Mouse (Mus musculus) limb, embryonic 10.5 days (tissue): Measurements from ENCODE around the gene Gli1. TPM values are rescaled to one million over a fixed set of nuclear protein-coding genes. Genes with fewer than 3 reads are reported as not detected.

Source experiments
- DNase-seq: peaks from one replicate; pipeline ENCODE4 v3.0.0-alpha.2; 2017; ENCODE audit warnings: low spot score
- H3K27ac ChIP-seq: fragments of 300-500 bp; sonication (generic); 2 replicates; pipeline ENCODE4 v1.5.1; 2016; ENCODE audit warnings: mild to moderate bottlenecking
- H3K27me3 ChIP-seq: fragments of 300-500 bp; sonication (generic); 2 replicates; pipeline ENCODE4 v1.6.1; 2016; ENCODE audit warnings: low read depth, mild to moderate bottlenecking; ENCODE audit not compliant: poor library complexity, severe bottlenecking
- H3K36me3 ChIP-seq: fragments of 300-500 bp; sonication (generic); 2 replicates; pipeline ENCODE4 v1.6.1; 2016; ENCODE audit warnings: mild to moderate bottlenecking, moderate library complexity
- H3K4me1 ChIP-seq: fragments of 300-500 bp; sonication (generic); 2 replicates; pipeline ENCODE4 v1.6.1; 2016
- H3K4me3 ChIP-seq: fragments of 300-500 bp; sonication (generic); 2 replicates; pipeline ENCODE4 v1.5.1; 2016; ENCODE audit warnings: mild to moderate bottlenecking, moderate library complexity
- H3K9me3 ChIP-seq: fragments of 300-500 bp; sonication (generic); replicated peaks from 2 replicates; pipeline ENCODE4 v1.6.1; 2016; ENCODE audit warnings: mild to moderate bottlenecking
- WGBS: fragments of 180-500 bp; shearing (Covaris S2); methylation state at CpG from one replicate; pipeline ENCODE4 v1.1.7; 2016; 5-methylcytosine and 5-hydroxymethylcytosine counted together
- polyA plus RNA-seq: library from polyadenylated mRNA; unstranded; fragments of >200 nt; fragmentation: Nextera tagmentation; extraction: Ambion mirVana; gene quantifications from 2 replicates; pipeline ENCODE4 v1.2.1, GENCODE M21; 2016

Gene Gli1
- polyA plus RNA-seq, 1 experiment from 2014 or later = 10.9 TPM

- H3K27ac ChIP-seq = no peak within 1 kb of the TSS
- peaks cover 19% of the 10 kb centered on the region for H3K4me1 ChIP-seq
- H3K36me3 ChIP-seq = no peaks in the 10 kb centered on the region
- 86% methylated on average over 18 of the region's 18 CpGs for WGBS
- DNase-seq = no peak
- H3K9me3 ChIP-seq = no peaks in the 10 kb centered on the region
- peaks cover 20% of the 10 kb centered on the region for H3K27me3 ChIP-seq
- no peak within 1 kb of the TSS for H3K4me3 ChIP-seq
Observed at GRCm38 (mm10) chr10:127353909-127354895, 12.4 kb upstream of the Gli1 start, which contains the start of gene Inhbe. TSS of gene Inhbe (minus strand) at chr10:127354411.

- Histone ChIP-seq H3K27ac (no peak overlapping the region), H3K36me3 (no peaks in the 10 kb centered on the region), H3K4me3 (no peak overlapping the region), H3K27me3 (peaks cover 20% of the 10 kb centered on the region), H3K9me3 (no peaks in the 10 kb centered on the region), H3K4me1 (peaks cover 19% of the 10 kb centered on the region)
- WGBS = 90% methylated on average over 11 of the region's 11 CpGs
- DNase-seq = no peak
Observed at GRCm38 (mm10) chr10:127352766-127353165, 11.0 kb upstream of the Gli1 start.

- Histone ChIP-seq H3K27ac (no peak overlapping the region), H3K4me1 (peaks cover 19% of the 10 kb centered on the region)
- WGBS = 86% methylated on average over 9 of the region's 9 CpGs
Observed at GRCm38 (mm10) chr10:127352187-127352586, 10.4 kb upstream of the Gli1 start.

DNA sequence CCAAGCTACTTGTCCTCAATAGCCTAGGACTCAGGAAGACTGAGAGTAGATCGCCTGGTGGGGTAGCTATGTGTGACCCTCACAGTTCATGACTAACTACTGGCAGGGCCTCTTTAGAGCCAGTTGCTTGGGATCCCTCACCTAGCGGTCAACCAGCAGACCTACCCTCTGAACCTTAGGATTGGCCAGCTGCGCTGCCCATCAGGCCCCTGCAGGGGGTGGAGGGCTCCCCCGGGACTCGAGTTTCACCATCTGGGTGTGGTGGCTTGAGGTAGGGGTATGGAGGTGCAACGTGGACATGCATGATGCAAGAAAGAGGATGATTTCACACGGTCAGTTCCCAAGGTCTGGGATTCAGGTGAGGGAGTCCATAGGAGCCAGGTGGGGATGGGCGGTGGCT is 9.9 kb upstream of the Gli1 start:
- WGBS = 68% methylated on average over 8 of the region's 8 CpGs
- H3K4me3 ChIP-seq = no peak overlapping the region
- H3K9me3 ChIP-seq = no peaks in the 10 kb centered on the region
- no peaks in the 10 kb centered on the region for H3K36me3 ChIP-seq
- H3K27ac ChIP-seq = no peak overlapping the region; the same call in 1 of the 2 replicates
- DNase-seq = no peak
- peaks cover 20% of the 10 kb centered on the region for H3K27me3 ChIP-seq
- peaks cover 19% of the 10 kb centered on the region for H3K4me1 ChIP-seq

More at GRCm38 (mm10) chr10:127352187-127352586, 10.4 kb upstream of the Gli1 start:
- H3K4me3 ChIP-seq = no peak overlapping the region
- no peak for DNase-seq
- H3K27me3 ChIP-seq = peaks cover 20% of the 10 kb centered on the region
- no peaks in the 10 kb centered on the region for H3K36me3 ChIP-seq
- H3K9me3 ChIP-seq = no peaks in the 10 kb centered on the region

DNA sequence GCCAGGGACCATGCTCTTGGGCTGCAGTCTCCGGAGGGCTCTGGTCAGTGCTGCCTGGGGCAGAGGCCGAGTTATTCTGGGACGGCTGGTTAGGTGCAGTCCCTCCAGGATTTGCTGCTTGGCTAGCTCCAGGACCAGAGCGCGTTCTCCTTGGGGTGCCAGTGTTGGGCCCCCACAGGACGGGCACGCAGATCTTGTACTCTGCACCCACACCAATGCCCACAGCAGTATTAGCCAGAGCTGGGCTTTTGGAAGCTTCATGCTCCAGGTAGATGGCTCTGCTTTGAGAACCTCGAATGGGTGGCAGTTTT is 9.5 kb upstream of the Gli1 start:
- no peaks in the 10 kb centered on the region for H3K36me3 ChIP-seq
- no peaks in the 10 kb centered on the region for H3K9me3 ChIP-seq
- peaks cover 20% of the 10 kb centered on the region for H3K27me3 ChIP-seq
- DNase-seq = no peak
- H3K4me1 ChIP-seq = peaks cover 19% of the 10 kb centered on the region
- WGBS = 81% methylated on average over 8 of the region's 8 CpGs
- H3K4me3 ChIP-seq = peak overlapping the region; percentile 41
- peak overlapping the region; percentile 63 for H3K27ac ChIP-seq

GRCm38 (mm10) chr10:127350594-127351284 is 9.0 kb upstream of the Gli1 start:
- H3K27ac ChIP-seq = peak overlapping the region; percentile 63
- peaks cover 19% of the 10 kb centered on the region for H3K4me1 ChIP-seq
- peak overlapping the region; percentile 41 for H3K4me3 ChIP-seq
- DNase-seq = peak; percentile 87
- 15% methylated on average over 24 of the region's 24 CpGs for WGBS
- peaks cover 20% of the 10 kb centered on the region for H3K27me3 ChIP-seq
- no peaks in the 10 kb centered on the region for H3K36me3 ChIP-seq
- no peaks in the 10 kb centered on the region for H3K9me3 ChIP-seq

DNA sequence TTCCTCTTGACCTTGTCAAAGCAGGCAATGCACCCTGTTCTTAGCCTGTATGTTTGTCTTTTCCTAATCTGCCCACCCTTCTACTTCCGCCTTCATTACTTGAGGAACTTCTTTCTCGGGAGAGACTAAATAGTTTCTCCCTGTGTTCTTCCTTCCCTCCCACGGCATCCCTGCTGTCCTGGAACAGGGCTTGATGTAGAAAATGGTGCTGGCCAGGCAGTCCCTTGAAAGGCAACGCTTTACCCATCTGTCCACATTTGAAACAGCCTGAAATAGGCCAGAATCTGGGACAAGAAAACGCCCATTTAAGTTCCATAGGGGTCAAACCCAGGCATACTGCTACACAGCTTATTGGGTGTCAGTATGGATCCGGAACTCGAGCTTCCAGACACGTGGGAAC is 8.0 kb upstream of the Gli1 start:
- Histone ChIP-seq H3K9me3 (no peaks in the 10 kb centered on the region), H3K27me3 (peaks cover 20% of the 10 kb centered on the region), H3K4me1 (peaks cover 19% of the 10 kb centered on the region), H3K27ac (no peak overlapping the region), H3K4me3 (no peak overlapping the region), H3K36me3 (no peaks in the 10 kb centered on the region)
- no peak for DNase-seq
- WGBS = 84% methylated on average over 8 of the region's 8 CpGs

GRCm38 (mm10) chr10:127348957-127349356 is 7.2 kb upstream of the Gli1 start:
- 76% methylated on average over 4 of the region's 4 CpGs for WGBS
- no peak overlapping the region for H3K4me3 ChIP-seq
- H3K9me3 ChIP-seq = no peaks in the 10 kb centered on the region
- DNase-seq = no peak
- H3K27ac ChIP-seq = no peak overlapping the region
- peaks cover 19% of the 10 kb centered on the region for H3K4me1 ChIP-seq
- peaks cover 20% of the 10 kb centered on the region for H3K27me3 ChIP-seq
- no peaks in the 10 kb centered on the region for H3K36me3 ChIP-seq

DNA sequence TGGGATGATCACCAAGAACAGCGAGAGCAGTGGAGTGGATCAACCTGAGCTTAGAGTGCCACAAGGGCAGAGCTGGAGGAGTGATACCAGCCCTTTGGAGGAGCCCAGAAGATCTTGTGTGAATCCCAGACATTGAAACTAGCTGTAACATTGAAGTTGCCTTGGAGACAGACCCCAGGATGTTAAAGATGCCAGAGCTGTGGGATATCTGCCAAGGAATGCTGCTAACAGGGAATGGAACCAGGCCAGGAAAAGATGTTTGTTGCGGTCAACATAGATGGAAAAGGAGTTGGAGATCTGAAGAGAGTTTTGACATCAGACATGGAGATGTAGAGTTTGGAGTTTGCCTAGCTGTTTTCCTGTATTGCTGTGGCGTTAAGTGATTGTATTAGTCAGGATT is 4.4 kb upstream of the Gli1 start:
- H3K36me3 ChIP-seq = no peaks in the 10 kb centered on the region
- no peak overlapping the region for H3K4me3 ChIP-seq
- peaks cover 17% of the 10 kb centered on the region; the same call in 1 of the 2 replicates for H3K27me3 ChIP-seq
- no peak overlapping the region for H3K27ac ChIP-seq
- 93% methylated on average over 3 of the region's 3 CpGs for WGBS
- H3K4me1 ChIP-seq = peaks cover 25% of the 10 kb centered on the region
- DNase-seq = no peak
- H3K9me3 ChIP-seq = no peaks in the 10 kb centered on the region

GRCm38 (mm10) chr10:127343029-127343428 is 1.3 kb upstream of the Gli1 start:
- no peaks in the 10 kb centered on the region for H3K9me3 ChIP-seq
- peak; percentile 26 for DNase-seq
- peaks cover 3% of the 10 kb centered on the region for H3K36me3 ChIP-seq
- no peak overlapping the region for H3K27ac ChIP-seq
- H3K4me3 ChIP-seq = no peak overlapping the region
- peaks cover 44% of the 10 kb centered on the region for H3K4me1 ChIP-seq
- peaks cover 13% of the 10 kb centered on the region for H3K27me3 ChIP-seq
- WGBS = 69% methylated on average over 3 of the region's 3 CpGs

DNA sequence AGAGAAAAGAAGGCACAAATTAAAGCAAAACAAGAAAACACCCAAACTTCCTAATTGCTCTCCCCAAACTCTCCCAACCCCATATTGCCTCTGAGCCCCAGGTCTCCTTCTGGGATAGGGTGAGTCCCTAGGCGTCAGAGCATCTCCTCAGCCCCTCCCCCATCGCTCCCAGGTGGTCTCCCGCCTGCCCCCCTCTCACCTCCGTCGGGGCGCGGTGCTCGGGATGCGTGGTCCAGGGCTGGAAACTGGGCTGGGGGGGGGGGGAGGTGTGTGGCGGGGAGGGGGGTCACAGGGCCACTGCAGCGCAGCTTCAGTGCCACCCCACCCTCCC is 449 bp downstream of the Gli1 start:
- peak; percentile 74 for DNase-seq
- Histone ChIP-seq H3K36me3 (peaks cover 20% of the 10 kb centered on the region), H3K4me1 (peaks cover 44% of the 10 kb centered on the region), H3K27me3 (peaks cover 23% of the 10 kb centered on the region), H3K9me3 (no peaks in the 10 kb centered on the region), H3K27ac (peak overlapping the region; percentile 94), H3K4me3 (peak overlapping the region; percentile 70)
- under 1% methylated on average over 10 of the region's 11 CpGs for WGBS

DNA sequence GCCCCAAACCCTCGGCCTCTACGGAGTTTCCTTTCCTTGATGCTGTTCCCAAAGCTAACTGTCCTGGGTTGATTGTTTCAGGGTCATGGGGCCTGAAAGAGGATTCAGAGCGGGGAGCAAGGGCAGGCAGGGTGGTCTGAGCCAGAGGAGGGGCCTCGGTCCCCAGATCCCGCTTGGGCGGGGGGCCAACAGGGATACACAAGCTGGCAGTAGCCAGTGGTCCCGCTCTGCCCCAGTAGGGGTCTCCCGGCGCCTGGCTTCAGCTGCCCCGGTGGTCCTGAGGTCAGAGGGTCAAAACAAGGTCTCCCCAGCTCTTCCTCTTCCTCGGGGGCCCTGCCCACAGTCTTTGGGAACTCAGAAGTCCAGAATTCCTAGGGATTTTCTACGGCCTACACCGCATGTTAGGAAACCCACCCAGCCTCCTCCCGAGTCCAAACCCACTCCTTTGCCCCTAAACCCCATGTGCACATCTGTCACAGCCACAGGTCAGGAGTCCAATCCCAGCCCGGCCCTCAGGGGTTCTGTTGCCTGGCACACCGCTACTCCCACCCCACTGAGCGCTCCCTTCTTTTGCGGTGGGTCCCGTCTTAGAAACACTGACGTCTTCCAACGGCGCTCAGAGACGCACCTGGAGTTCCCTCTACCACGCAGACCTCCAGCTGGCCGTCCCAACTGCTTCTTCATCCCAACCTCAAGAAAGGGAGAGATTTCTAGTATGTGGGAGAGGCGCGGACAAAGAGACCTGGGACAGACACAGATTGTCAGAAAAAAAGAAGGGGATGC is 1.0 kb downstream of the Gli1 start:
- Histone ChIP-seq H3K27me3 (peaks cover 23% of the 10 kb centered on the region), H3K4me1 (peaks cover 44% of the 10 kb centered on the region), H3K9me3 (no peaks in the 10 kb centered on the region), H3K4me3 (peak overlapping the region; percentile 70), H3K36me3 (peaks cover 25% of the 10 kb centered on the region), H3K27ac (peak overlapping the region; percentile 94)
- WGBS = under 1% methylated on average over 27 of the region's 27 CpGs
- DNase-seq = peak; percentile 80
